Mouse (Mus musculus): Measurements from ENCODE around the gene Nol4l.
"Not testable (repeated sequence)": the region's sequence is repeated elsewhere in the genome, so short reads cannot be mapped to it uniquely, and the experiment has no call there.

Gene Nol4l

GRCm38 (mm10) chr2:153412563-153412962 lies 117.2 kb downstream of the Nol4l start:
- DNase-seq (ENCODE audit: low read depth), result no peak

DNA sequence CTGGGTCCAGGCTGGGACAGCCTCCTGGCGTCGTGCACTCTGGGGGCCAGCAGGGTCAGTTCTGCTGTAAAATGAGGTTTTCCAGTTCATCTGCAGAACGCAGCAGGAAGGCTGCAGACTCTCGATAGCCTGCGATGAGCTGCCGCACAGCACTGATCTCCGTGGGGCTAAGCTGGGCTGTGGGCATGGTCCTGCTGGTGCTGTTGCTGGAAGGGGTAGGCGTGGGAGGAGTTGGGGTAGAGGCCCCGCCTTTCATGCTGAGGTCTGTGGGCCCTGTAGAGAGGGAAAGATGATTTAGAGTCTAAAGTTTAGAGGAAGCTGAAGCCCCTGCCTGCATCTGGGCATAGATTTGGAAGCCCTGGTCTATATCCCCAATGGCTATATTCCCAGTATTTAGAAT lies 118.2 kb downstream of the Nol4l start:
- DNase-seq (ENCODE audit: low read depth), result no peak

DNA sequence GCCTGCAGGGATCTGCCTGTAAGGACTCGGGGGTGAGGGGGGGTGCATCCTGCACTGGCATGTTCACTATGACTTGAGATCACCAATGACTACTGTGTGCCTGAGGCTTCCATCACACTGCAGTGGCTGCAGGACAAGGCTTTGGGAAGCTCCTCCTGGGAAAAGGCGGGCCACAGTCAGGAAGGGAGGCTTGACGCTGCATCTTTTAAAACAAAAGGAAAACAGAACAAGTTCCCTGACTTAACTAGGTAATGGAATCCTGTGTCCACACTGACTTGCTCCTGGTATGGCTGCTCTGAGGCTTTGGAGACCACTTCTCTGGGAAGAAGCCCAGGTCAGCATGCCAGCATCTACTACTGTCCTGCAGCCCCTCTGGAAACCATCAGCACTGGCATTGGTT lies 120.8 kb downstream of the Nol4l start:
- no peak for DNase-seq (ENCODE audit: low read depth)

- DNase-seq (ENCODE audit: low read depth), result no peak
These were observed 122.9 kb downstream of the Nol4l start for GRCm38 (mm10) chr2:153406882-153407281.

- no peak for DNase-seq (ENCODE audit: low read depth)
These were observed 124.9 kb downstream of the Nol4l start for GRCm38 (mm10) chr2:153404882-153405281.

- no peak for DNase-seq (ENCODE audit: low read depth)
These were observed 125.7 kb downstream of the Nol4l start for GRCm38 (mm10) chr2:153404062-153404461.

- no peak for DNase-seq (ENCODE audit: low read depth)
These were observed 130.6 kb downstream of the Nol4l start for GRCm38 (mm10) chr2:153399166-153399565.

DNA sequence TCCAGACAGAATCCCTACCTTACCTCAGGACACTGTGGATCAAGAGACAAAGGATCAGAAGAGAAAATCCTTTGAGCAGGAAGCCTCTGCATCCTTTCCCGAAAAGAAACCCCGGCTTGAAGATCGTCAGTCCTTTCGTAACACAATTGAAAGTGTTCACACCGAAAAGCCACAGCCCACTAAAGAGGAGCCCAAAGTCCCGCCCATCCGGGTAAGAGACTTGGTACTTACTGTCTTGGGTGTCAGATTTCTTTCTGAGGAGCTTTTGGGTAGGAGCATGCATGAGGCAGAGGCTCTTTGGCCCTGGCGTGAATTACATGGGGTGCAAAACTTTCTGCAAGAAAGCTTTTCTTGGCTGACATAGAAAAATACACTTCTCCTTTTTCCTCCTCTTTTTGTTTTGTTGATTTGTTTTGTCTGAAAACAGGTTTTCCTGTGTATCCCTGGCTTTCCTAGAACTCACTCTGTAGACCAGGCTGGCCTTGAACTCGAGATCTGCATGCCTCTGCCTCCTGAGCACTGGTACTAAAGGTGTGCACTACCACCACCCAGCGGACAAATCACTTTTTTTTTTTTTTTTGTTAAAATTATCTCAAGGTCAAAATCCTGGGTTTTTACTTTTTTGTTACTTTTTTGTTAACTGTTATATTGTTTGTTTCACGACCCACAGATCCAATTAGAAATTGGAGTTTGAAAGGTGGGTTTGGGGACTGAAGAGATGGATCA lies 131.8 kb downstream of the Nol4l start:
- DNase-seq (ENCODE audit: low read depth), result no peak

DNA sequence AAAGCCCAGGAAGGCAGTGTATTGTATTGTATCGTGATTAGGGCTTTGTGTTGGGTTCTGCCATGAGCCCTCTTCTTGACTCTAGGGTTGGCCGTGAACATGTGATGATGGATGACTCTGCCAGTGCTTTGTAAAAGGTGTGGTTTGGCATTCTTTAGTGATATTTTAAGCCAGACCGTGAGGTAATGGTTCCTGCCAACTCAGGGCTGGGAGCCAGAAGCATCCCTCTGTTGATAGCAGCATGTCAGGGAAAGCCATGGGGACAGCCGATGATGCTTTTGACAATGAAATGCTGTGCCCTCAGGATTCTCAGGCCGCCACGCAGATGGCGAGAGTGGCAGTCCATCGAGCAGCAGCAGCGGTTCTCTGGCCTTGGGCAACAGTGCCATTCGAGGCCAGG lies 136.7 kb downstream of the Nol4l start:
- no peak for DNase-seq (ENCODE audit: low read depth)

GRCm38 (mm10) chr2:153389831-153390230 lies 139.9 kb downstream of the Nol4l start:
- DNase-seq (ENCODE audit: low read depth), result no peak

GRCm38 (mm10) chr2:153380479-153380878 lies 149.3 kb downstream of the Nol4l start:
- DNase-seq (ENCODE audit: low read depth), result no peak

GRCm38 (mm10) chr2:153375380-153375779 lies 154.4 kb downstream of the Nol4l start:
- no peak for DNase-seq (ENCODE audit: low read depth)

DNA sequence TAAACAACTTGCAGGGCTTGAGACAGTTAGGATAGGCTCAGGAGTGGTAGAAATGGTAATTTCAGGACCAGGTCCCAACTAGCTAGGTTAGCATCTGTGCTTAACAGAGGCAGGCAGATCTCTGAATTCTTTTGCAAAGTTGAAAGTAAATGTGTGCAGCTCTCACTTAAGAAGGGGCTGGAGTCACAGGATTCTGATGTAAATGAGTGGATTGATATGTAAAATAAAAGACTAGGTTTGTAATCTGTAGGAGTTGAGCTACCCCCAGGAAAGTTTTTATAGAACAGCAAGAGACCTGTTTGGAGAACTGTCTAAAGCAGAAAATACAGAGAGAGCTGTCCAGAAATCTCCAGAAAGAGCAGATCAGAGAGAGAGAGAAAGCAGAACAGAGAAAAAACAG lies 158.9 kb downstream of the Nol4l start:
- no peak for DNase-seq (ENCODE audit: low read depth)

GRCm38 (mm10) chr2:153364531-153364930 lies 165.2 kb downstream of the Nol4l start:
- not testable (repeated sequence) for DNase-seq (ENCODE audit: low read depth)

GRCm38 (mm10) chr2:153361101-153361710 lies 168.6 kb downstream of the Nol4l start:
- DNase-seq (ENCODE audit: low read depth), result no peak
